Mouse (Mus musculus) Patski (cell line): ENCODE measurements around the gene D1Ertd622e. TPM values are rescaled to one million over a fixed set of nuclear protein-coding genes. Genes with fewer than 3 reads are reported as not detected.

Source experiments
- ATAC-seq: fragments of 100-300 bp; one replicate; pipeline ENCODE4 v1.8.0; 2021
- CTCF ChIA-PET: fragments of 350-600 bp; sonication (Branson Sonifier 250); formaldehyde crosslinking; loops from one replicate; lab custom pipeline; 2022; ENCODE audit warnings: inconsistent platforms; lab: Charles Lee
- POLR2A ChIA-PET: fragments of 350-600 bp; sonication (Branson Sonifier 250); formaldehyde crosslinking; loops from one replicate; lab custom pipeline; 2022; ENCODE audit warnings: antibody characterized with exemption, inconsistent platforms; lab: Charles Lee
- DNase-seq: peaks from one replicate; pipeline ENCODE4 v3.0.0-alpha.2; 2011; ENCODE audit warnings: low read depth, low spot score
- H3K27me3 ChIP-seq: fragments of 371-371 bp; one replicate; pipeline ENCODE4 v1.5.1; 2021
- CTCF ChIP-seq: fragments of 100-300 bp; IDR thresholded peaks from one replicate; pipeline ENCODE4 v1.5.1; 2021
- in situ Hi-C: fragments of 300-500 bp; cut with MboI; formaldehyde crosslinking; loops from 3 replicates; pipeline ENCODE4 v1.11.1; 2018; ENCODE audit warnings: low pct_unique_long_range_greater_than_20kb, mixed read lengths
- polyA plus RNA-seq: library from polyadenylated mRNA; unstranded; gene quantifications from one replicate; pipeline ENCODE4 v1.2.3, GENCODE M21; 2021

Gene D1Ertd622e
- polyA plus RNA-seq, 1 experiment from 2014 or later: 47.4 TPM

DNA sequence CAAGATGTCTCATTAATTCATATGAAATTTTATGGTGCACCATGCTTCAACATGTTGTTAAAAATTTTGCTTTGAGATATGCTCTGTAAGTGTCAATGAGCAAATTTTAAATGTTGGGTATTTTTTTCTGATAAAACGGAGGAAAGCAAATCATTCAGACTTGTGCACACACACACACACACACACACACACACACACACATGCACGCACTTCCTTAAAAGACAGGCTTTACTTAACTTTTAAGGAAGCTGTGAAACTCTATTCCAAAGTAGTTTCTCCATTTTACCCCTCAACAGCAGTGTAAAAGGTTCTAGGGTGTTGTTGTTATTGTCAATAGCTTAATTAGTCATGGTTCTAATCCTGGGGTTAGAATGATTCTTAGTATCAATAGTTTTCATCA lies 14.2 kb upstream of the D1Ertd622e start:
- in situ Hi-C loops: loop anchor here (25.0 kb wide), 2 partner anchors 189 to 439 kb away; no protein-coding TSS in a partner anchor
- no peak for ATAC-seq
- no peaks in the 10 kb centered on the region for H3K27me3 ChIP-seq
- TF ChIP-seq CTCF: no peak
- ChIA-PET POLR2A (no interaction called here), CTCF (interaction anchor here (0.7 kb wide), 1 partner anchor 13 kb away, joined by 3 read pairs; no protein-coding TSS in a partner anchor)
- no peak for DNase-seq

DNA sequence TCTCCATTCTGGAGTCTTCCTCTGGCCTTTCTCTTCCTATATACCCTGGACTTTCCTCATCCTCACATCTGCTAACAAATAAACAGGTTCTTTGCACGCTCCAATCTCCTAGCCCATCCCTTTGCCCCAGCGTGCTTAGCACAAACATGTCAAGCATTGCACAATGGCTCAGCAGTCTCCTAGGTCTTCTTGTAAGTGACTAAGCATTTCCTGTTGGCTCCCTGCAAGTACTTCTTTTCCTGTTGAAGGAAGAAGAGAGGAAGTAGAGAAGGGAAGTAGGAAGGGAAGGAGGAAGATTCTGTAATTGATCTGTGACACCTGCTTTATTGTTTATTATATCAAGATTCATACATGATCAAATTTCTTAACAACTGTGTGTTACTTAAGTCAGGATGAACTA lies 11.0 kb upstream of the D1Ertd622e start:
- POLR2A ChIA-PET: no interaction called here
- no peak for TF ChIP-seq CTCF
- ATAC-seq: no peak
- no peak for DNase-seq
- H3K27me3 ChIP-seq: no peaks in the 10 kb centered on the region
- in situ Hi-C loops: no loop called here
- CTCF ChIA-PET: no interaction called here

DNA sequence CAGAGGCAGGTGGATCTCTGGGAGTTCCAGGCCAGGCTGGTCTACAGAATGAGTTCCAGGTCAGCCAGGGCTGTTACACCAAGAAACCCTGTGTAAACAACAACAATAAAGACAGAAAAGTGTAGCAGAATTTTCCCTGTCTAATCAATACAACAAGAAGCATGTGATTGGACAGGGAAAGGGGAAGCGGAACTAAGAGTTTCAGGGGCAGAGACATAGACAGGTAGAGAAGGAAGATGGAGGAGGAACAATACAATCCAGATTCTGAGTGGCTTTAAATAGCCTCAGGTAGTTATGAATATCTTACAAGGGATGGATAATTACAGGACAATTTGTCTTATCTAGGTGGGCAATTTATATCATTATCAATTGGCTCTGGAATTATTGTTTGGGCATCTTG lies 5.4 kb upstream of the D1Ertd622e start:
- no peak for TF ChIP-seq CTCF
- DNase-seq: no peak
- CTCF ChIA-PET: no interaction called here
- no peaks in the 10 kb centered on the region for H3K27me3 ChIP-seq
- no peak for ATAC-seq
- POLR2A ChIA-PET: no interaction called here
- in situ Hi-C loops: no loop called here

DNA sequence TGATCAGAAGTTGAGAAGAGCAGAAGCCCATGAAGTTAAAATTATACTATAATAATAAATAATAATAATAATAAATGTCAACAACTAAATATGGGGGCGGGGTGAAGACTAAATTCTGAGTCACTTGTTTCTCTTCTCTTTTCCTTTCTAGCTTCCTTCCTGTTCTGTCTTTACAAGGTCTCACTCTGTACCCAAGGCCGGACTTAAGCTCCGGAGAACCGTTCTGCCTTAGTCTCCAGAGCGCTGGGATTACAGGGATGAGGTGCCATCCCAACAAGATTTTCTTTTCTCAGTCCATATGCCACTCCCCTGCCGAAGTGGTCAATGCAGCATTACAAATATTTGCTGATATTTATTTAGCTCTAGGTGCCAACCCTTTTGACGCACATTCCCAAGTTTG lies 450 bp upstream of the D1Ertd622e start:
- CTCF ChIA-PET: interaction anchor here (0.7 to 0.9 kb wide), 3 partner anchors 8 to 35 kb away, joined by 3 to 4 read pairs (median 4); no protein-coding TSS in a partner anchor
- in situ Hi-C loops: no loop called here
- POLR2A ChIA-PET: interaction anchor here (0.9 kb wide), 1 partner anchor 10 kb away, joined by 4 read pairs; no protein-coding TSS in a partner anchor
- no peaks in the 10 kb centered on the region for H3K27me3 ChIP-seq
- DNase-seq (no peak), ATAC-seq (no peak)
- TF ChIP-seq CTCF: no peak

DNA sequence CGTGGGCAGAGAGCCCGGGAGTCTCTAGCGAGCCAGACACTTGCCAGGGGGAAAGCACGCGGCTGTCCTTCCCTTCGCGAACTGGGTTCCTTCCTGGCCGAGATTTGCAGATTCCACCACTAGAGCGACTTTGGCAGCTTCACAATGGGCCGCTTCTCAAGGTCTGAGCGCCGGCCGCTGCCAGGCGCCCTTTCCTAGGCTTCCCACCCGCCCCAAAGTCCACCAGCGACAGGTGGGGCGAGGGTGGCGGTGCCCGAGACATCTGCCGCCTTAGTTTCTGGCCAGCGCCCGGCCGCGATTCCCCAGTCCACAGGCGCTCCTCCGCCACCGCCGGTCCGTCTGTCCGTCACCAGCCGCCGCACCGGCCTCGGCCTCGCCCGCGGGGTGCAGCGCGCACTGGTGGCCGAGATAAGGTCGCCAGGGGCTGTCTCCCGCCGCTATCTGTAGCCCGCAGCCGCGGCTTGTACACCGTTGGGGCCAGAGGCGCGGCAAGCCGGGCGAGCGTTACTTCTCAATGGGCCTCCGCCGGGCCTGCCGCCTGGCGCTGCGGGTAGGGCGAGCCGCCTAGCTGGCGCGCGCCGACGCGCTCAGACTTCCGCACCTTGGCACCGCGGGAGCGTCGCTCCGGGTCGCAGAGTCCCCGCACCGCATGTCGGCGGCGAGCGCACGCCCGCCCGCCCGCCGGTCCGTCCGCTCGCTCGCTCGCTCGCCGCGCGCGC lies 1.0 kb downstream of the D1Ertd622e start:
- TF ChIP-seq CTCF: peak; percentile 61
- no peaks in the 10 kb centered on the region for H3K27me3 ChIP-seq
- peak; percentile 45 for ATAC-seq
- ChIA-PET CTCF (interaction anchor here (1.0 kb wide), 1 partner anchor 88 kb away, joined by 3 read pairs; no protein-coding TSS in a partner anchor), POLR2A (interaction anchor here (0.7 kb wide), 1 partner anchor 160 kb away, joined by 4 read pairs; no protein-coding TSS in a partner anchor)
- DNase-seq: no peak
- in situ Hi-C loops: no loop called here

DNA sequence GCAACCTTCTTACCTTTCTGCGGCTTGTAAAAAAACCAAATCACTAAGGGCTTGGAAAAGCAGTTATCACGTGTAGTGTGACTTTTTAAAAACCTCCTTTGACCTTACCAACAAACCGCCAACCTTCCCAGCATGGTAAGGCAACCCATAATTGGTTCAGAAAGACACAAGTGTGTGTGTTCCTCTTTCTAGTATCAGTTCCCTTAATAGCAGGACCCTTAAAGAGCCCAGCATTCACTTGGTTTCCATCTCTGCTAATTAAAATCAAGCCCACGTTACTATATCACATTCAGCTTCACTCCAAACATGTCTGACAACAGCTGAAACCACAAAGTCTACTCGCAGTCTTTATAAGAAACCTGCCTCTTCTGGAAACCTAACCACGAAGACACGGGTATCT lies 2.5 kb downstream of the D1Ertd622e start:
- ATAC-seq (no peak), DNase-seq (no peak)
- H3K27me3 ChIP-seq: no peaks in the 10 kb centered on the region
- CTCF ChIA-PET: no interaction called here
- no peak for TF ChIP-seq CTCF
- in situ Hi-C loops: loop anchor here (5.0 kb wide), 1 partner anchor 108 kb away; no protein-coding TSS in a partner anchor
- POLR2A ChIA-PET: no interaction called here

DNA sequence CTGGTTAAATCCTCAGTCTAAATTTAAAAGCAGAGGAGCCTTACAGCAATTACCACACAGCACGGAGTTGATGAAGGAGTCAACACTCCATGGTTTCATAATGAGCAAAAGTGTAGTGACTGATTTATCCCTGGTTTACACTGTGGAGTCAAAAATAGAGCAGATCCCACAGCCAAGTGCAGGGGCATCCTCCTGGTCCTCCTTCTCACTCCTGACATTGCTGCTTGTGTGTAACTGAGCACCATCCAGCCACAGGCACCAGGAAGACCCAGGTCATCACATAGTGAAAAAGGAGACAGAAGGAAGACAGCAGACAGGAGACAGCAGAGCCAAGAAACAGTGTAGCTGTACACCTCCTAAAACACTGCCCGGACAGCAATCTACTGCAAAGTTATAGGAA lies 4.1 kb downstream of the D1Ertd622e start:
- ATAC-seq (no peak), DNase-seq (no peak)
- in situ Hi-C loops: loop anchor here (5.0 kb wide), 1 partner anchor 110 kb away; no protein-coding TSS in a partner anchor
- POLR2A ChIA-PET: no interaction called here
- TF ChIP-seq CTCF: no peak
- CTCF ChIA-PET: interaction anchor here (0.9 to 1.1 kb wide), 2 partner anchors 11 to 110 kb away, joined by 3 read pairs; no protein-coding TSS in a partner anchor
- no peaks in the 10 kb centered on the region for H3K27me3 ChIP-seq

DNA sequence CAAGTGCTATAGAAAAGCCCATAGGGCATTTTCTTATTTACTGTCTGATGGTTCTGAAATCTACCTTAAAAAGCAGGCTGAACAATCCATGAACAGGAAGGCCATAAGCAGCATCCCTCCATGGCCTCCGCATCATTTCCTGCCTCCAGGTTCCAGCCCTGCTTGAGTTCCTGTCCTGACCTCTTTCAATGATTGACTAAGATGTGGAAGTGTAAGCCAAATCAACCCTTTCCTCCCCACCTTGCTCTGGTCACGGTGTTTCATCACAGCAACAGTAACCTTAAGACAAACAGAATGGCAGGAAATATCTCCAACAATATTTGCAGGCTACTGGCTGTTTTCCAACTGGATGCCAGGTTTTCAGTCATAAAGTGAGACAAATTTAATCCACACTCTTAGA lies 4.7 kb downstream of the D1Ertd622e start:
- CTCF ChIA-PET: no interaction called here
- no peak for TF ChIP-seq CTCF
- DNase-seq (no peak), ATAC-seq (no peak)
- H3K27me3 ChIP-seq: no peaks in the 10 kb centered on the region
- POLR2A ChIA-PET: no interaction called here
- in situ Hi-C loops: loop anchor here (5.0 kb wide), 1 partner anchor 110 kb away; no protein-coding TSS in a partner anchor

DNA sequence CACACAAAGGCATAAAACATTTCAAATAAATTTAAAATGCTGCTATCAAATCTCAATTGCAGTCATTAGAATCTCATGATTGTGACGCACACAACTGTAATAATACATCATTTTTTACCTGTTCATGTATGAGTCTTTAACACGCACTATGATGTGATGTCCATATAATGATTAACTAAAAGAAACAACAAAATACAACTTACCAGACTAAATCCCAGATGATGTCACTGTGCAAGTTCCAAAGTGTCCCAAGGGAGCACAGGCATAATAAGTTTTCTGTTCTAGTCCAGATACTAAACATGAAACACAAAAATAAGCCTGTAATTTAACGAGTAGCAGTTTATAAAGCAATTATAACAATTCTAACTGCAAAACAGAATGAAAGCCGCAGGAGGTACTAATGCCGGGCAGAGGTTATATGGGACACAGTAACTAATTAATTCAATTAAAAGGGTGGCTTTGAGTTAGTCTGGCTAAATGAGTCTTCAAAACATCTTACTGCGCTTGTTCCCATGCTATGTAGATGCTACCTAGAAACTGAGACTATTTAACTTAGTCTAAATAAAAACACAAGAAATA lies 7.4 kb downstream of the D1Ertd622e start:
- no peak for TF ChIP-seq CTCF
- ChIA-PET POLR2A (no interaction called here), CTCF (interaction anchor here (1.0 kb wide), 1 partner anchor 8 kb away, joined by 4 read pairs; no protein-coding TSS in a partner anchor)
- in situ Hi-C loops: no loop called here
- DNase-seq (no peak), ATAC-seq (no peak)
- no peaks in the 10 kb centered on the region for H3K27me3 ChIP-seq

DNA sequence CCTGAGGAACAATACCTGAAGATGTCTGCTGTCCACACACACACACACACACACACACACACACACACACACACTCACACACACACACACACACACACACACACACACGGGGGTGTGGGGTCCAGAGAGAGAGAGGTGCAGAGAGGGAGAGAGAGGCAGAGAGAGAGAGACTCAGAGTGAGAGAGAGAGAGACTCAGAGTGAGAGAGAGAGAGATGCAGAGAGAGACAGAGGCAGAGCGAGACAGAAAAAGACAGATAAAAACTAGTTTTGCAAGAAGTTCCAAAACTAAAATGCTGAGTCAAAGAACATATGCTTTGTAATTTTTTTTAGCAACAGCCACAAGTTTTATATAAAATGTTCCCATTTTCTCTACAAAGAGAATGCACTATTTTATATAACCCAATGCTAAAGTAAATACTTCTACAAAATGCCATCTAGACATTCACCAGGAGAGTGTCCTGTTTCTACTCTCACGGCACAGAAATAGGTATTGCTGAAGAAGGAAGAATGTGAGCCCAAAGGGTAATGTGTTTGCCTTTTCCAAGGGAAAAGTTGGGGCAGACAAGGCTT lies 11.2 kb downstream of the D1Ertd622e start:
- POLR2A ChIA-PET: no interaction called here
- in situ Hi-C loops: no loop called here
- H3K27me3 ChIP-seq: no peaks in the 10 kb centered on the region
- ATAC-seq (no peak), DNase-seq (no peak)
- CTCF ChIA-PET: interaction anchor here (1.5 kb wide), 1 partner anchor 13 kb away, joined by 5 read pairs; no protein-coding TSS in a partner anchor
- TF ChIP-seq CTCF: no peak
